Mouse (Mus musculus) ES-E14 (cell line): ENCODE results near the gene Zbtb45. TPM values are rescaled to one million over a fixed set of nuclear protein-coding genes. Genes with fewer than 3 reads are reported as not detected.
A peak's percentile ranks its signal among the peaks of the same experiment; 100 is the strongest.

ENCODE experiments used
- DNase-seq: peaks from one replicate; pipeline ENCODE4 v3.0.0-alpha.2; 2013; ENCODE audit warnings: low read depth, low spot score
- H3K27ac ChIP-seq: 2 replicates; pipeline ENCODE4 v1.5.1; 2012; ENCODE audit warnings: low read depth, mild to moderate bottlenecking, low read length, moderate library complexity, mixed read lengths; ENCODE audit not compliant: poor library complexity, insufficient read depth, severe bottlenecking
- H3K36me3 ChIP-seq: 2 replicates; pipeline ENCODE4 v1.6.1; 2012; ENCODE audit warnings: mild to moderate bottlenecking, low read length, moderate library complexity, mixed read lengths; ENCODE audit not compliant: control insufficient read depth, poor library complexity, insufficient read depth, severe bottlenecking
- H3K4me1 ChIP-seq, 2 experiments: fragments of 150-350 bp in 1 of 2; sonication (generic) in 1 of 2; 2 replicates each; pipeline ENCODE4 v1.6.1; 2012; ENCODE audit warnings: low read length in 2 of 2, mild to moderate bottlenecking in 1 of 2, mixed read lengths in 1 of 2; ENCODE audit not compliant: control insufficient read depth in 2 of 2, insufficient read depth in 2 of 2, poor library complexity in 1 of 2
- H3K4me3 ChIP-seq, 2 experiments: fragments of 150-350 bp in 1 of 2; sonication (generic) in 1 of 2; 2 replicates each; pipeline ENCODE4 v1.5.1; 2012; ENCODE audit warnings: low read length in 2 of 2, low read depth in 1 of 2, mild to moderate bottlenecking in 1 of 2, mixed read lengths in 1 of 2; ENCODE audit not compliant: insufficient read depth in 1 of 2, poor library complexity in 1 of 2, severe bottlenecking in 1 of 2
- H3K9ac ChIP-seq: 2 replicates; pipeline ENCODE4 v1.6.1; 2012; ENCODE audit warnings: low read depth, mild to moderate bottlenecking, low read length, mixed read lengths; ENCODE audit not compliant: poor library complexity, insufficient read depth, severe bottlenecking
- H3K9me3 ChIP-seq: fragments of 150-350 bp; sonication (generic); 2 replicates; pipeline ENCODE4 v1.6.1; 2012; ENCODE audit warnings: low read depth, mild to moderate bottlenecking, low read length; ENCODE audit not compliant: control insufficient read depth, insufficient read depth
- CHD2 ChIP-seq: IDR thresholded peaks from 2 replicates; pipeline ENCODE4 v1.6.1; 2014; ENCODE audit warnings: mild to moderate bottlenecking, low read depth, low read length, inconsistent platforms
- HCFC1 ChIP-seq: IDR thresholded peaks from 2 replicates; pipeline ENCODE4 v1.6.1; 2012; ENCODE audit warnings: low read length, inconsistent platforms, borderline replicate concordance; ENCODE audit not compliant: insufficient read depth
- MAFK ChIP-seq: IDR thresholded peaks from 2 replicates; pipeline ENCODE4 v1.6.1; 2014; ENCODE audit warnings: mild to moderate bottlenecking, low read depth, low read length, inconsistent platforms; ENCODE audit not compliant: insufficient read depth
- ZC3H11A ChIP-seq: IDR thresholded peaks from 2 replicates; pipeline ENCODE4 v1.6.1; 2012; ENCODE audit warnings: low read depth, mild to moderate bottlenecking, inconsistent platforms, low read length, borderline replicate concordance
- ZNF384 ChIP-seq: IDR thresholded peaks from 2 replicates; pipeline ENCODE4 v1.6.1; 2012; ENCODE audit warnings: low read depth, low read length, inconsistent platforms
- in situ Hi-C, 2 experiments: fragments of 600-800 bp; cut with MboI; formaldehyde crosslinking; loops; one replicate each; pipeline ENCODE4 v1.15.1; 2025; ENCODE audit warnings: low sequenced_read_pairs in 2 of 2, inconsistent platforms in 1 of 2; ENCODE audit not compliant: unreplicated experiment in 2 of 2
- total RNA-seq: library from RNA; depleted of rRNA; stranded (reverse); fragments of 300-350 nt; gene quantifications from 2 replicates; pipeline ENCODE4 v1.2.3, GENCODE M21; 2012

Zbtb45 gene
- total RNA-seq, 1 experiment = 26.7 TPM

GRCm38 (mm10) chr7:13043445-13044253 is 33.8 kb upstream of the Zbtb45 start:
- no peak for DNase-seq
- peak overlapping the region; percentile 80 for H3K9ac ChIP-seq
- H3K36me3 ChIP-seq = no peaks in the 10 kb centered on the region
- no peak for TF ChIP-seq ZC3H11A
- no peak for TF ChIP-seq HCFC1
- TF ChIP-seq MAFK = no peak
- no peak for TF ChIP-seq ZNF384
- no peaks in the 10 kb centered on the region for H3K9me3 ChIP-seq
- peaks cover 2 to 8% of the 10 kb centered on the region in 2 experiments; a peak in 1 of 4 replicates for H3K4me1 ChIP-seq
- peak overlapping the region; percentile 49 to 81 for H3K4me3 ChIP-seq
- H3K27ac ChIP-seq = no peak overlapping the region
- in situ Hi-C loops = loop anchor here in 1 of 2 experiments (10.0 kb wide), 1 partner anchor 119 kb away; the partner anchor contains the start of genes Rnf225 and Rps5

DNA sequence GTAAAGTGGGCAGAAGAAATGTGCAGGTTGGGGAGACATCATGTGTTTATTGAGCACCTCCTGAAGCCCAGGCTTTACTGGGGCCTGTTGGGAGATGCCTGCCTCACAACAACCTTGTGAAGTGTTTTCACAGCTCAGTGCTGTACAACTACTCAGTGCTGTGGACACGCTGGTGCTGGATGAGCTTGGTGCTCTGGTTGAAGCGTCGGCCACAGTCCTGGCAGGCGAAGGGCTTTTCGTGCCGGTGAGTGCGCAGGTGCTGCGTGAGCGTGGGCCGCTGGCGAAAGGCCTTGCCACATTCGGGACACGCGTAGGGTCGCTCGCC is 33.2 kb upstream of the Zbtb45 start:
- H3K4me1 ChIP-seq = peaks cover 2 to 8% of the 10 kb centered on the region in 2 experiments; a peak in 1 of 4 replicates
- peak overlapping the region; percentile 49 to 81; a peak in 3 of 4 replicates for H3K4me3 ChIP-seq
- no peak for DNase-seq
- peak overlapping the region; percentile 80 for H3K9ac ChIP-seq
- in situ Hi-C loops = loop anchor here in 1 of 2 experiments (10.0 kb wide), 1 partner anchor 118 kb away; the partner anchor contains the start of genes Rnf225 and Rps5
- no peaks in the 10 kb centered on the region for H3K9me3 ChIP-seq
- TF ChIP-seq ZC3H11A (no peak), MAFK (no peak), CHD2 (no peak), HCFC1 (no peak), ZNF384 (no peak)
- H3K36me3 ChIP-seq = no peaks in the 10 kb centered on the region
- no peak overlapping the region for H3K27ac ChIP-seq

DNA sequence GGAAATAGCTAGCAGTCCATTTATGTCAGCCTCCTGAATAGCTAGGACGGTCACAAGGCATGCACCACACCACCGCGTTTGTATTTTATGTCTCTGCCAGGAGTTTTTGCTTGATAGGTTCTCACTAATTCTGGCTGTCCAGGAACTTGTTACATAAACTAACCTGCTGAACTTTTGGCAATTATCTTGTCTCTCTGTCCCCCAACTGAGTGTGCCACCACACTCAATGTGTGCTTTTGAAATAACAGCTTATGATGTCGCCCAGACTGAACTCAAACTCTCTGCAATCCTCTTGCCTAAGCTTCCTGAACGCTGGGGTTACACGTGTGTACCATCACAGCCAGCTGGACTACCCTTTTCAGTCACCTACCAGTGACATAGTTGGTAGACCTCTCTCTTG is 32.7 kb upstream of the Zbtb45 start:
- TF ChIP-seq MAFK = no peak
- TF ChIP-seq ZNF384 = no peak
- no peak for TF ChIP-seq HCFC1
- no peak for TF ChIP-seq ZC3H11A
- no peak for TF ChIP-seq CHD2
- no peak overlapping the region for H3K9ac ChIP-seq
- H3K4me1 ChIP-seq = peaks cover 2 to 8% of the 10 kb centered on the region in 2 experiments; a peak in 1 of 4 replicates
- no peak overlapping the region for H3K27ac ChIP-seq
- no peaks in the 10 kb centered on the region for H3K9me3 ChIP-seq
- no peak overlapping the region for H3K4me3 ChIP-seq
- no peaks in the 10 kb centered on the region for H3K36me3 ChIP-seq
- no peak for DNase-seq
- in situ Hi-C loops = loop anchor here in 1 of 2 experiments (10.0 kb wide), 1 partner anchor 118 kb away; the partner anchor contains the start of genes Rnf225 and Rps5

- no peaks in the 10 kb centered on the region for H3K36me3 ChIP-seq
- no peak overlapping the region for H3K27ac ChIP-seq
- TF ChIP-seq ZNF384 = no peak
- no peak for TF ChIP-seq MAFK
- no peak; the same call in 1 of the 2 replicates for TF ChIP-seq CHD2
- TF ChIP-seq HCFC1 = no peak
- TF ChIP-seq ZC3H11A = no peak
- H3K4me3 ChIP-seq = no peak overlapping the region
- no peak overlapping the region for H3K9ac ChIP-seq
- in situ Hi-C loops = loop anchor here in 1 of 2 experiments (10.0 kb wide), 1 partner anchor 116 kb away; the partner anchor contains the start of genes Rnf225 and Rps5
- H3K9me3 ChIP-seq = no peaks in the 10 kb centered on the region
- no peak for DNase-seq
- H3K4me1 ChIP-seq = peaks cover 2 to 8% of the 10 kb centered on the region in 2 experiments; a peak in 1 of 4 replicates
Measured at GRCm38 (mm10) chr7:13041256-13041655, 31.4 kb upstream of the Zbtb45 start.
